Mouse (Mus musculus) heart, postnatal 0 days (tissue): ENCODE results near the gene Fam135a.

Experiments used
- CTCF ChIP-seq: IDR thresholded peaks from 2 replicates; pipeline ENCODE4 v1.5.1; 2016; ENCODE audit warnings: antibody characterized with exemption, control low read depth, low read depth
- EP300 ChIP-seq: IDR thresholded peaks from 2 replicates; pipeline ENCODE4 v1.6.1; 2016; ENCODE audit warnings: antibody characterized with exemption, low read depth

DNA sequence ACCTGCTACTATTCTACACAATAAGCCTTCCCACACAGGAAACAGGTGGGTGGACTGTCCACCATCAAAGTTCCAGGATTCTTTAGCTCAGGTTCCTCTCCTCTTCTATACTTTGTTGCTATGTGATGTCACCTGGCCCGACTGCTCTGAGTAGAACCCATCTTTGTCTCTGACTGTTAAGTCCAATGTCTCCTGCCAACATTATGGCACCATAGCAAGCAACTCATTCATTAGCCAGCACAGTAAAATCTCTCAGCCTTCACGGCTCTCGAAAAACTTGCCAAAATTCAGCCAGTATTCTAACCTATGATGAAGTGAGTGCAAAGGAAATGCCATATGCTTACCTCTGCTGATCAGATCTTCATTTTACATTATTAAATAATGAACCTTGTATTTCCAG lies 14.0 kb downstream of the Fam135a start:
- no peak for TF ChIP-seq EP300
- no peak for TF ChIP-seq CTCF
